Comparison of ENCODE assay signal across 9 mouse cellular contexts in the genomic region with DNA sequence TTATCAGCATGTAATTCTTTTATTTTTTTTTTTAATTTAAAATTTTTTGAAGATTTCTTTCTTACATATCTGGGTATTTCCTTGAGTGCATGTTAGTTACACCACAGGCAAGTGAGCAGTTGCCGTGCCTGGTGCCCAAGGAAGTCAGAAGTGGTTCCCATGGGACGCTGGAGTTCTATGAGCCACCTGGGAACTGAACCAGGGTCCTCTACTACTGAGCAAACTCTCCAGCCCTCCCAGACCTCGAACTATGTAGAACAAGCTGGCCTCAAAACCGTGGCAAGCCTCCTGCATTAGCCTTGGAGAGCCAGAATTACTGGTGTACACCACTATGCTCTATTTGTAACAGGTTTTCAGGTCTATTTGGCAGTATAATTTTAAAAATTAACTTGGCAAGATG. TPM values are rescaled to one million over a fixed set of nuclear protein-coding genes. Genes with fewer than 3 reads are reported as not detected.
DNase-seq lines count a peak whose midpoint lies in the region; ATAC-seq and TF ChIP-seq lines count a peak whose summit lies in the region.
"Had no signal": no experiment of that assay in that cellular context is flagged by ENCODE, and none has a peak within 500 bp of the region (broad histone marks: within the 10 kb centered on the region; RNA-seq: fewer than 3 reads in every experiment).

No protein-coding gene starts in this region.

- ATAC-seq in kidney, postnatal 0 days (replicated peaks; ENCODE audit: low FRiP score, low read depth), result no peak; the same call in 1 of the 2 replicates
- peak; percentile 4 for ATAC-seq in forebrain, postnatal 0 days
- no peak for ATAC-seq in liver, embryonic 12.5 days

- intact Hi-C loops in left cerebral cortex, postnatal 25 days (cut with DNase I), result no loop called here

- H3K36me3 ChIP-seq in kidney, postnatal 0 days (ENCODE audit: insufficient read depth, low read length), result 0 out of 2 replicates have a peak, but pooled peaks cover 4% of the 10 kb centered on the region
- H3K36me3 ChIP-seq in forebrain, postnatal 0 days (ENCODE audit: insufficient read depth), result no peaks in the 10 kb centered on the region
- peaks cover 4% of the 10 kb centered on the region; the same call in 1 of the 2 replicates for H3K36me3 ChIP-seq in liver, embryonic 12.5 days

- peak overlapping the region; percentile 52 for H3K4me3 ChIP-seq in kidney, postnatal 0 days (replicated peaks; ENCODE audit: low read depth, low read length)
- H3K4me3 ChIP-seq in forebrain, postnatal 0 days (ENCODE audit: low read depth, low read length), result peak overlapping the region; percentile 54
- H3K4me3 ChIP-seq in liver, embryonic 12.5 days, result peak overlapping the region; percentile 69

- no peaks in the 10 kb centered on the region for H3K27me3 ChIP-seq in kidney, postnatal 0 days (ENCODE audit: insufficient read depth, low read length)
- no peaks in the 10 kb centered on the region for H3K27me3 ChIP-seq in forebrain, postnatal 0 days (ENCODE audit: insufficient read depth, low read length)
- no peaks in the 10 kb centered on the region for H3K27me3 ChIP-seq in liver, embryonic 12.5 days (replicated peaks)

- peak; percentile 36 for DNase-seq in kidney, postnatal 0 days (ENCODE audit: low spot score)
- DNase-seq in kidney, adult 18-20 months, result no peak
- peak; percentile 45 to 62 for DNase-seq in cerebellum, postnatal 10 days
- no peak for DNase-seq in forebrain, postnatal 0 days
- DNase-seq in natural killer cell, adult 2 months (ENCODE audit: low spot score in 2 of 2), result no peak
- no peak for DNase-seq in left cerebral cortex, postnatal 25 days (ENCODE audit: low spot score in 2 of 2)
- no peak for DNase-seq in urinary bladder, adult 18-20 months (ENCODE audit: low spot score in 2 of 2)

- TF ChIP-seq CTCF in kidney, postnatal 0 days (IDR thresholded peaks at IDR 0.05; ENCODE audit: low read depth), result no peak
- TF ChIP-seq CTCF in forebrain, postnatal 0 days (IDR thresholded peaks at IDR 0.05; ENCODE audit: low read depth), result no peak

- H3K4me1 ChIP-seq in kidney, postnatal 0 days (replicated peaks; ENCODE audit: insufficient read depth, low read length), result 0 out of 2 replicates have a peak, but pooled peaks cover 5% of the 10 kb centered on the region
- H3K4me1 ChIP-seq in forebrain, postnatal 0 days (ENCODE audit: insufficient read depth), result peaks cover 16% of the 10 kb centered on the region; the same call in 1 of the 2 replicates
- peaks cover 38% of the 10 kb centered on the region for H3K4me1 ChIP-seq in liver, embryonic 12.5 days

- H3K27ac ChIP-seq in kidney, postnatal 0 days, result peak overlapping the region; percentile 94
- peak overlapping the region; percentile 97 for H3K27ac ChIP-seq in forebrain, postnatal 0 days (ENCODE audit: low read depth, low read length)
- H3K27ac ChIP-seq in liver, embryonic 12.5 days, result peak overlapping the region; percentile 94

- H3K9ac ChIP-seq in kidney, postnatal 0 days (ENCODE audit: low read depth, low read length), result peak overlapping the region; percentile 80; the same call in 1 of the 2 replicates
- peak overlapping the region; percentile 74 for H3K9ac ChIP-seq in forebrain, postnatal 0 days
- peak overlapping the region; percentile 75 for H3K9ac ChIP-seq in liver, embryonic 12.5 days

- H3K4me2 ChIP-seq in kidney, postnatal 0 days (ENCODE audit: low read length), result peak overlapping the region; percentile 47
- peak overlapping the region; percentile 54 for H3K4me2 ChIP-seq in forebrain, postnatal 0 days (ENCODE audit: low read depth)
- H3K4me2 ChIP-seq in liver, embryonic 12.5 days, result peak overlapping the region; percentile 89

- WGBS in kidney, postnatal 0 days, result 37% methylated on average over 4 of the region's 4 CpGs
- 39% methylated on average over 4 of the region's 4 CpGs for WGBS in forebrain, postnatal 0 days
- WGBS in liver, embryonic 12.5 days (ENCODE audit: insufficient replicate concordance), result 36% methylated on average over 4 of the region's 4 CpGs

- H3K9me3 ChIP-seq in kidney, postnatal 0 days (replicated peaks; ENCODE audit: low read length), result no peaks in the 10 kb centered on the region
- no peaks in the 10 kb centered on the region for H3K9me3 ChIP-seq in forebrain, postnatal 0 days (ENCODE audit: low read length)
- H3K9me3 ChIP-seq in liver, embryonic 12.5 days (replicated peaks), result no peaks in the 10 kb centered on the region

RNA-seq across cellular contexts. Expression of a gene that starts 3.2 kb away (rescaled TPM):
- 6.4 TPM in 2 replicates for polyA plus RNA-seq in kidney, postnatal 0 days (2015; fragmentation: Nextera tagmentation; extraction: Ambion mirVana)
- 6.5 and 12.8 TPM in 2 replicates for total RNA-seq in forebrain, postnatal 0 days (2014; rRNA removed)
- 2.2 and 3.1 TPM in 2 replicates for polyA plus RNA-seq in forebrain, postnatal 0 days (2015; fragmentation: Nextera tagmentation; extraction: Ambion mirVana)
- 3.7 and 4.1 TPM in 2 replicates for polyA plus RNA-seq in liver, embryonic 12.5 days (2016; fragmentation: Nextera tagmentation; extraction: Ambion mirVana)
- total RNA-seq in left cerebral cortex, postnatal 25 days (2021), result 10 to 100 TPM in 1 of 2 experiments, 1 to 10 TPM in 1; 8.9 to 10.4 TPM

RNA-seq across cellular contexts. Expression of a gene that starts 15.2 kb away (rescaled TPM):
- 370 and 387 TPM in 2 replicates for polyA plus RNA-seq in kidney, postnatal 0 days (2015; fragmentation: Nextera tagmentation; extraction: Ambion mirVana)
- total RNA-seq in forebrain, postnatal 0 days (2014; rRNA removed), result 180 and 239 TPM in 2 replicates
- polyA plus RNA-seq in forebrain, postnatal 0 days (2015; fragmentation: Nextera tagmentation; extraction: Ambion mirVana), result 420 and 499 TPM in 2 replicates
- polyA plus RNA-seq in liver, embryonic 12.5 days (2016; fragmentation: Nextera tagmentation; extraction: Ambion mirVana), result 281 and 292 TPM in 2 replicates
- 100 to 1,000 TPM; 164 to 182 TPM for total RNA-seq in left cerebral cortex, postnatal 25 days (2021)

RNA-seq across cellular contexts. Expression of a gene that starts 18.6 kb away (rescaled TPM):
- polyA plus RNA-seq in kidney, postnatal 0 days (2015; fragmentation: Nextera tagmentation; extraction: Ambion mirVana), result 0.13 TPM in 1 of 2 replicates, not detected in the other
- under 0.01 TPM in 1 of 2 replicates, not detected in the other for total RNA-seq in forebrain, postnatal 0 days (2014; rRNA removed)
- polyA plus RNA-seq in forebrain, postnatal 0 days (2015; fragmentation: Nextera tagmentation; extraction: Ambion mirVana), result 0.04 and 0.08 TPM in 2 replicates
- not detected in 2 replicates for polyA plus RNA-seq in liver, embryonic 12.5 days (2016; fragmentation: Nextera tagmentation; extraction: Ambion mirVana)
- total RNA-seq in left cerebral cortex, postnatal 25 days (2021), result under 1 TPM in 1 of 2 experiments, not detected in 1; 0.07 TPM

RNA-seq across cellular contexts. Expression of a gene that starts 25.3 kb away (rescaled TPM):
- polyA plus RNA-seq in kidney, postnatal 0 days (2015; fragmentation: Nextera tagmentation; extraction: Ambion mirVana), result 34.6 and 40.9 TPM in 2 replicates
- 4.4 and 6.6 TPM in 2 replicates for total RNA-seq in forebrain, postnatal 0 days (2014; rRNA removed)
- polyA plus RNA-seq in forebrain, postnatal 0 days (2015; fragmentation: Nextera tagmentation; extraction: Ambion mirVana), result 4.4 and 4.5 TPM in 2 replicates
- 10.4 and 12.7 TPM in 2 replicates for polyA plus RNA-seq in liver, embryonic 12.5 days (2016; fragmentation: Nextera tagmentation; extraction: Ambion mirVana)
- total RNA-seq in left cerebral cortex, postnatal 25 days (2021), result 1 to 10 TPM; 1.6 to 2.1 TPM

RNA-seq across cellular contexts. Expression of a gene that starts 38.1 kb away (rescaled TPM):
- not detected in 2 replicates for polyA plus RNA-seq in kidney, postnatal 0 days (2015; fragmentation: Nextera tagmentation; extraction: Ambion mirVana)
- total RNA-seq in forebrain, postnatal 0 days (2014; rRNA removed), result not detected in 2 replicates
- polyA plus RNA-seq in forebrain, postnatal 0 days (2015; fragmentation: Nextera tagmentation; extraction: Ambion mirVana), result not detected in 2 replicates
- polyA plus RNA-seq in liver, embryonic 12.5 days (2016; fragmentation: Nextera tagmentation; extraction: Ambion mirVana), result not detected in 2 replicates
- not detected for total RNA-seq in left cerebral cortex, postnatal 25 days (2021)
- polyA plus RNA-seq: brain, embryonic 14.5 days had no signal

Comparison
In these comparisons a context has a peak if more than half of its experiments do, and no peak if none do; other contexts are left out.
1. DNase-seq: peak in kidney, postnatal 0 days (single experiment) and cerebellum, postnatal 10 days (2 of 2); none in kidney, adult 18-20 months (single experiment), forebrain, postnatal 0 days (single experiment), natural killer cell, adult 2 months (0 of 2), left cerebral cortex, postnatal 25 days (0 of 2) and urinary bladder, adult 18-20 months (0 of 2).
2. Peak in every context shown above with its lines, with median percentiles within 50 percentile points of each other: H3K27ac ChIP-seq, H3K4me2 ChIP-seq, H3K4me3 ChIP-seq and H3K9ac ChIP-seq.